Mouse (Mus musculus): ENCODE measurements around the gene Sfmbt1.

GRCm38 (mm10) chr14:30827480-30827879, 112.8 kb downstream of the Sfmbt1 start:
- no peak for TF ChIP-seq ZC3H11A (IDR thresholded peaks at IDR 0.05; ENCODE audit: borderline replicate concordance, low read depth, low read length)
- TF ChIP-seq ZNF384 (IDR thresholded peaks at IDR 0.05; ENCODE audit: low read depth, low read length): no peak

Data from ES-E14 (cell line).